Mouse (Mus musculus): ENCODE results near the gene St6galnac1. TPM values are rescaled to one million over a fixed set of nuclear protein-coding genes. Genes with fewer than 3 reads are reported as not detected.
"Not testable (repeated sequence)": the region's sequence is repeated elsewhere in the genome, so short reads cannot be mapped to it uniquely, and the experiment has no call there.

The St6galnac1 gene
- polyA plus RNA-seq, 1 experiment from 2014 or later, result not detected

- H3K9me3 ChIP-seq (ENCODE audit: control insufficient read depth, low read length); H3K4me3 ChIP-seq (replicated peaks; ENCODE audit: low read length); H3K9ac ChIP-seq (replicated peaks; ENCODE audit: low read depth, low read length); H3K4me2 ChIP-seq (ENCODE audit: low read length); H3K36me3 ChIP-seq (ENCODE audit: control insufficient read depth, insufficient read depth); H3K27ac ChIP-seq (ENCODE audit: low read length); H3K4me1 ChIP-seq (replicated peaks; ENCODE audit: control insufficient read depth, insufficient read depth, low read length); ATAC-seq; H3K27me3 ChIP-seq (replicated peaks; ENCODE audit: control insufficient read depth, insufficient read depth, low read length): not testable (repeated sequence)
- WGBS, result 81% methylated on average over 2 of the region's 2 CpGs
Measured at GRCm38 (mm10) chr11:116745457-116745856, 29.9 kb downstream of the St6galnac1 start.

GRCm38 (mm10) chr11:116738411-116738810 lies 36.9 kb downstream of the St6galnac1 start:
- WGBS, result 50% methylated on average over 11 of the region's 11 CpGs
- H3K36me3 ChIP-seq (ENCODE audit: control insufficient read depth, insufficient read depth), result no peaks in the 10 kb centered on the region
- H3K9ac ChIP-seq (replicated peaks; ENCODE audit: low read depth, low read length), result no peak overlapping the region
- H3K4me2 ChIP-seq (ENCODE audit: low read length), result no peak overlapping the region
- H3K4me1 ChIP-seq (replicated peaks; ENCODE audit: control insufficient read depth, insufficient read depth, low read length), result no peaks in the 10 kb centered on the region
- H3K27ac ChIP-seq (ENCODE audit: low read length), result no peak overlapping the region
- peaks cover 9% of the 10 kb centered on the region for H3K9me3 ChIP-seq (ENCODE audit: control insufficient read depth, low read length)
- ATAC-seq, result no peak
- H3K4me3 ChIP-seq (replicated peaks; ENCODE audit: low read length), result no peak overlapping the region
- H3K27me3 ChIP-seq (replicated peaks; ENCODE audit: control insufficient read depth, insufficient read depth, low read length), result no peaks in the 10 kb centered on the region

- 93% methylated on average over 4 of the region's 4 CpGs for WGBS
Measured at GRCm38 (mm10) chr11:116732536-116732935, 42.8 kb downstream of the St6galnac1 start.

GRCm38 (mm10) chr11:116731060-116731580 lies 44.2 kb downstream of the St6galnac1 start:
- not testable (repeated sequence) for H3K4me2 ChIP-seq (ENCODE audit: low read length)

More at GRCm38 (mm10) chr11:116732536-116732935, 42.8 kb downstream of the St6galnac1 start:
- H3K27me3 ChIP-seq (replicated peaks; ENCODE audit: control insufficient read depth, insufficient read depth, low read length), result no peaks in the 10 kb centered on the region
- no peak for ATAC-seq
- H3K36me3 ChIP-seq (ENCODE audit: control insufficient read depth, insufficient read depth), result no peaks in the 10 kb centered on the region
- no peak overlapping the region for H3K9ac ChIP-seq (replicated peaks; ENCODE audit: low read depth, low read length)
- H3K4me1 ChIP-seq (replicated peaks; ENCODE audit: control insufficient read depth, insufficient read depth, low read length), result no peaks in the 10 kb centered on the region
- no peak overlapping the region for H3K4me2 ChIP-seq (ENCODE audit: low read length)
- no peak overlapping the region for H3K4me3 ChIP-seq (replicated peaks; ENCODE audit: low read length)
- H3K9me3 ChIP-seq (ENCODE audit: control insufficient read depth, low read length), result peaks cover 9% of the 10 kb centered on the region
- H3K27ac ChIP-seq (ENCODE audit: low read length), result no peak overlapping the region

GRCm38 (mm10) chr11:116729276-116730008 lies 45.9 kb downstream of the St6galnac1 start:
- Histone ChIP-seq H3K36me3 (ENCODE audit: control insufficient read depth, insufficient read depth) (no peaks in the 10 kb centered on the region), H3K27me3 (replicated peaks; ENCODE audit: control insufficient read depth, insufficient read depth, low read length) (no peaks in the 10 kb centered on the region), H3K9me3 (ENCODE audit: control insufficient read depth, low read length) (no peaks in the 10 kb centered on the region), H3K4me3 (replicated peaks; ENCODE audit: low read length) (no peak overlapping the region), H3K9ac (replicated peaks; ENCODE audit: low read depth, low read length) (no peak overlapping the region), H3K27ac (ENCODE audit: low read length) (no peak overlapping the region), H3K4me1 (replicated peaks; ENCODE audit: control insufficient read depth, insufficient read depth, low read length) (no peaks in the 10 kb centered on the region), H3K4me2 (ENCODE audit: low read length) (no peak overlapping the region)
- WGBS, result 89% methylated on average over 9 of the region's 9 CpGs
- no peak for ATAC-seq

More at GRCm38 (mm10) chr11:116731060-116731580, 44.2 kb downstream of the St6galnac1 start:
- not testable (repeated sequence) for H3K4me1 ChIP-seq (replicated peaks; ENCODE audit: control insufficient read depth, insufficient read depth, low read length); H3K36me3 ChIP-seq (ENCODE audit: control insufficient read depth, insufficient read depth); H3K4me3 ChIP-seq (replicated peaks; ENCODE audit: low read length); H3K27me3 ChIP-seq (replicated peaks; ENCODE audit: control insufficient read depth, insufficient read depth, low read length); H3K9ac ChIP-seq (replicated peaks; ENCODE audit: low read depth, low read length); H3K9me3 ChIP-seq (ENCODE audit: control insufficient read depth, low read length); H3K27ac ChIP-seq (ENCODE audit: low read length); ATAC-seq
- WGBS, result 89% methylated on average over 6 of the region's 6 CpGs

- no peak for ATAC-seq
- no peak overlapping the region for H3K4me3 ChIP-seq (replicated peaks; ENCODE audit: low read length)
- H3K36me3 ChIP-seq (ENCODE audit: control insufficient read depth, insufficient read depth), result no peaks in the 10 kb centered on the region
- H3K9ac ChIP-seq (replicated peaks; ENCODE audit: low read depth, low read length), result no peak overlapping the region
- no peak overlapping the region for H3K4me2 ChIP-seq (ENCODE audit: low read length)
- no peaks in the 10 kb centered on the region for H3K27me3 ChIP-seq (replicated peaks; ENCODE audit: control insufficient read depth, insufficient read depth, low read length)
- 78% methylated on average over 3 of the region's 3 CpGs for WGBS
- H3K4me1 ChIP-seq (replicated peaks; ENCODE audit: control insufficient read depth, insufficient read depth, low read length), result peaks cover 5% of the 10 kb centered on the region; the same call in 1 of the 2 replicates
- no peak overlapping the region for H3K27ac ChIP-seq (ENCODE audit: low read length)
- H3K9me3 ChIP-seq (ENCODE audit: control insufficient read depth, low read length), result no peaks in the 10 kb centered on the region
Measured at GRCm38 (mm10) chr11:116726156-116726555, 49.2 kb downstream of the St6galnac1 start.

GRCm38 (mm10) chr11:116725031-116725948 lies 50.0 kb downstream of the St6galnac1 start:
- peak overlapping the region; percentile 15; the same call in 1 of the 2 replicates for H3K4me3 ChIP-seq (replicated peaks; ENCODE audit: low read length)
- H3K4me2 ChIP-seq (ENCODE audit: low read length), result peak overlapping the region; percentile 38
- H3K4me1 ChIP-seq (replicated peaks; ENCODE audit: control insufficient read depth, insufficient read depth, low read length), result peaks cover 5% of the 10 kb centered on the region; the same call in 1 of the 2 replicates
- WGBS, result 37% methylated on average over 27 of the region's 27 CpGs
- H3K36me3 ChIP-seq (ENCODE audit: control insufficient read depth, insufficient read depth), result no peaks in the 10 kb centered on the region
- no peak overlapping the region for H3K27ac ChIP-seq (ENCODE audit: low read length)
- no peaks in the 10 kb centered on the region for H3K27me3 ChIP-seq (replicated peaks; ENCODE audit: control insufficient read depth, insufficient read depth, low read length)
- ATAC-seq, result peak; percentile 33
- H3K9ac ChIP-seq (replicated peaks; ENCODE audit: low read depth, low read length), result no peak overlapping the region
- H3K9me3 ChIP-seq (ENCODE audit: control insufficient read depth, low read length), result no peaks in the 10 kb centered on the region

- no peak overlapping the region for H3K4me2 ChIP-seq (ENCODE audit: low read length)
- no peak overlapping the region for H3K9ac ChIP-seq (replicated peaks; ENCODE audit: low read depth, low read length)
- no peak overlapping the region for H3K27ac ChIP-seq (ENCODE audit: low read length)
- 91% methylated on average over 5 of the region's 5 CpGs for WGBS
- no peaks in the 10 kb centered on the region for H3K27me3 ChIP-seq (replicated peaks; ENCODE audit: control insufficient read depth, insufficient read depth, low read length)
- H3K4me1 ChIP-seq (replicated peaks; ENCODE audit: control insufficient read depth, insufficient read depth, low read length), result peaks cover 5% of the 10 kb centered on the region; the same call in 1 of the 2 replicates
- H3K9me3 ChIP-seq (ENCODE audit: control insufficient read depth, low read length), result no peaks in the 10 kb centered on the region
- no peak for ATAC-seq
- H3K36me3 ChIP-seq (ENCODE audit: control insufficient read depth, insufficient read depth), result no peaks in the 10 kb centered on the region
- H3K4me3 ChIP-seq (replicated peaks; ENCODE audit: low read length), result no peak overlapping the region
Measured at GRCm38 (mm10) chr11:116723064-116723463, 52.2 kb downstream of the St6galnac1 start.

Measured in forebrain, embryonic 16.5 days (tissue).